Mouse (Mus musculus) bone marrow, adult 2 months (tissue): Measurements from ENCODE around the gene Patl2.

Experiments
- CTCF ChIP-seq: fragments of 200-500 bp; IDR thresholded peaks from 2 replicates; pipeline ENCODE4 v1.5.1; 2011; ENCODE audit warnings: low read length, control low read depth; ENCODE audit not compliant: control insufficient read depth, insufficient read depth
- POLR2A ChIP-seq: fragments of 200-500 bp; IDR thresholded peaks from 2 replicates; pipeline ENCODE4 v1.6.1; 2011; ENCODE audit warnings: low read depth, mild to moderate bottlenecking, control low read depth, low read length, borderline replicate concordance; ENCODE audit not compliant: control insufficient read depth

DNA sequence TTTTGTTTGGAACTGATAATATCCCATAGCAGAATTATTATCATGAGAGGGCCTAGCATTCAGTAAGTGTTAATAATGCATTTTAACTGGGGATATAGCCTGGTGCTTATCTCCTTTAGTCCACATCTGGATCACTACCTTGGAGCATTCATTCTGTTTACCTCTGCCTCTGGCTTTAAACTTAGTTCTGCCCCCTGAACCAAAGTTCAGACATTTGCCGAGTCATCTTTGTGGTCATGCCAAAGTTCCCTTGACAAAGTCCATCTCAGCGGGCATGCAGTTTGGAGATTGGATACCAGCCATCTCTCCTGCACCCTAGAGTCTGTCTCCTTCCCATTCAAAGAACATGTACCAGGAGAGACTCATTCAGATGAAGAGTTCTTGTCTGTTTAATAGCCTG lies 49.4 kb upstream of the Patl2 start:
- TF ChIP-seq POLR2A (no peak), CTCF (no peak)
